Mouse (Mus musculus) forebrain, postnatal 0 days (tissue): ENCODE measurements around the gene Dpagt1. TPM values are rescaled to one million over a fixed set of nuclear protein-coding genes. Genes with fewer than 3 reads are reported as not detected.
"Not testable (repeated sequence)": the region's sequence is repeated elsewhere in the genome, so short reads cannot be mapped to it uniquely, and the experiment has no call there.

Experiments used
- ATAC-seq: fragments of 200-750 bp; cut with Nextera tagmentation; 2 replicates; pipeline ENCODE4 v1.8.0; 2017; ENCODE audit warnings: mild to moderate bottlenecking, moderate library complexity
- DNase-seq: peaks from one replicate; pipeline ENCODE4 v3.0.0-alpha.2; 2015
- H3K27ac ChIP-seq: fragments of 300-500 bp; sonication (generic); 2 replicates; pipeline ENCODE4 v1.5.1; 2014; ENCODE audit warnings: low read depth, mild to moderate bottlenecking, antibody characterized with exemption, low read length, moderate library complexity, mixed read lengths
- H3K27me3 ChIP-seq: fragments of 300-500 bp; sonication (generic); 2 replicates; pipeline ENCODE4 v1.6.1; 2014; ENCODE audit warnings: mild to moderate bottlenecking, low read length, mixed read lengths; ENCODE audit not compliant: insufficient read depth
- H3K36me3 ChIP-seq: fragments of 300-500 bp; sonication (generic); 2 replicates; pipeline ENCODE4 v1.6.1; 2014; ENCODE audit warnings: mild to moderate bottlenecking, moderate library complexity; ENCODE audit not compliant: insufficient read depth
- H3K4me1 ChIP-seq: fragments of 300-500 bp; sonication (generic); 2 replicates; pipeline ENCODE4 v1.6.1; 2014; ENCODE audit warnings: antibody characterized with exemption; ENCODE audit not compliant: insufficient read depth
- H3K4me2 ChIP-seq: fragments of 300-500 bp; sonication (generic); 2 replicates; pipeline ENCODE4 v1.6.1; 2014; ENCODE audit warnings: low read depth, mild to moderate bottlenecking, moderate library complexity
- H3K4me3 ChIP-seq: fragments of 300-500 bp; sonication (generic); 2 replicates; pipeline ENCODE4 v1.5.1; 2014; ENCODE audit warnings: low read depth, low read length, mixed read lengths
- H3K9ac ChIP-seq: fragments of 300-500 bp; sonication (generic); 2 replicates; pipeline ENCODE4 v1.6.1; 2014; ENCODE audit warnings: mild to moderate bottlenecking
- H3K9me3 ChIP-seq: fragments of 300-500 bp; sonication (generic); 2 replicates; pipeline ENCODE4 v1.6.1; 2016; ENCODE audit warnings: low read length
- CTCF ChIP-seq: sonication (generic); IDR thresholded peaks from 2 replicates; pipeline ENCODE4 v1.5.1; 2016; ENCODE audit warnings: antibody characterized with exemption, control low read depth, low read depth
- WGBS: fragments of 180-500 bp; shearing (Covaris S2); extraction: QIAGEN DNeasy Blood & Tissue Kit; methylation state at CpG from one replicate; pipeline ENCODE4 v1.1.7; 2014; 5-methylcytosine and 5-hydroxymethylcytosine counted together
- polyA plus RNA-seq: library from polyadenylated mRNA; unstranded; fragments of >200 nt; fragmentation: Nextera tagmentation; extraction: Ambion mirVana; gene quantifications from 2 replicates; pipeline ENCODE4 v1.2.1, GENCODE M21; 2015
- total RNA-seq: library from RNA; depleted of rRNA; stranded (reverse); fragments of >200 nt; gene quantifications from 2 replicates; pipeline ENCODE4 v1.2.3, GENCODE M21; 2014

Dpagt1 gene
- total and polyA plus RNA-seq, 2 experiments from 2014 or later: 18.3 to 30.6 TPM

GRCm38 (mm10) chr9:44348546-44348945, 22.7 kb downstream of the Dpagt1 start:
- DNase-seq: no peak
- Histone ChIP-seq H3K27me3 (no peaks in the 10 kb centered on the region), H3K36me3 (peaks cover 53% of the 10 kb centered on the region), H3K27ac (no peak overlapping the region), H3K4me1 (no peaks in the 10 kb centered on the region), H3K4me2 (no peak overlapping the region), H3K9me3 (no peaks in the 10 kb centered on the region), H3K4me3 (no peak overlapping the region), H3K9ac (no peak overlapping the region)
- 95% methylated on average over 4 of the region's 4 CpGs for WGBS
- ATAC-seq: no peak
- peak; percentile 26 for TF ChIP-seq CTCF

GRCm38 (mm10) chr9:44351396-44351795, 25.6 kb downstream of the Dpagt1 start:
- Histone ChIP-seq H3K36me3 (peaks cover 78% of the 10 kb centered on the region), H3K9ac (no peak overlapping the region), H3K27ac (no peak overlapping the region), H3K9me3 (no peaks in the 10 kb centered on the region), H3K4me3 (no peak overlapping the region), H3K4me2 (no peak overlapping the region), H3K4me1 (no peaks in the 10 kb centered on the region), H3K27me3 (no peaks in the 10 kb centered on the region)
- TF ChIP-seq CTCF: no peak
- no peak for DNase-seq
- WGBS: 95% methylated on average over 4 of the region's 4 CpGs
- no peak for ATAC-seq

- TF ChIP-seq CTCF: no peak
- WGBS: 95% methylated on average over 10 of the region's 10 CpGs
- H3K27ac ChIP-seq: no peak overlapping the region
Observed at GRCm38 (mm10) chr9:44352337-44352736, 26.5 kb downstream of the Dpagt1 start.

GRCm38 (mm10) chr9:44353142-44353541, 27.3 kb downstream of the Dpagt1 start:
- H3K27me3 ChIP-seq: no peaks in the 10 kb centered on the region
- H3K36me3 ChIP-seq: peaks cover 76% of the 10 kb centered on the region
- ATAC-seq: no peak
- no peak for TF ChIP-seq CTCF
- no peak overlapping the region for H3K4me2 ChIP-seq
- no peak overlapping the region for H3K4me3 ChIP-seq
- no peak overlapping the region for H3K9ac ChIP-seq
- DNase-seq: no peak
- no peaks in the 10 kb centered on the region for H3K4me1 ChIP-seq
- H3K27ac ChIP-seq: no peak overlapping the region
- 93% methylated on average over 6 of the region's 6 CpGs for WGBS
- no peaks in the 10 kb centered on the region for H3K9me3 ChIP-seq

More at GRCm38 (mm10) chr9:44352337-44352736, 26.5 kb downstream of the Dpagt1 start:
- DNase-seq (no peak), ATAC-seq (no peak)
- H3K4me3 ChIP-seq: no peak overlapping the region
- no peaks in the 10 kb centered on the region for H3K4me1 ChIP-seq
- peaks cover 81% of the 10 kb centered on the region for H3K36me3 ChIP-seq
- H3K9ac ChIP-seq: no peak overlapping the region
- H3K4me2 ChIP-seq: no peak overlapping the region
- H3K9me3 ChIP-seq: no peaks in the 10 kb centered on the region
- H3K27me3 ChIP-seq: no peaks in the 10 kb centered on the region

- Histone ChIP-seq H3K4me1 (peaks cover 6% of the 10 kb centered on the region), H3K4me3 (no peak overlapping the region), H3K9me3 (no peaks in the 10 kb centered on the region), H3K36me3 (peaks cover 62% of the 10 kb centered on the region), H3K4me2 (no peak overlapping the region), H3K27ac (no peak overlapping the region), H3K27me3 (no peaks in the 10 kb centered on the region), H3K9ac (no peak overlapping the region)
- WGBS: 75% methylated on average over 4 of the region's 4 CpGs
- ATAC-seq (no peak), DNase-seq (no peak)
- peak; percentile 58 for TF ChIP-seq CTCF
Observed at GRCm38 (mm10) chr9:44357207-44357606, 31.4 kb downstream of the Dpagt1 start.

GRCm38 (mm10) chr9:44361190-44361917, 35.5 kb downstream of the Dpagt1 start, which contains the start of gene Vps11:
Gene Vps11 (minus strand): TSS chr9:44361670.
- peak; percentile 96 for ATAC-seq
- peak within 1 kb of the TSS; percentile 87 for H3K9ac ChIP-seq
- no peaks in the 10 kb centered on the region for H3K9me3 ChIP-seq
- H3K27ac ChIP-seq: peak within 1 kb of the TSS; percentile 86
- no peaks in the 10 kb centered on the region for H3K27me3 ChIP-seq
- WGBS: under 1% methylated on average over 44 of the region's 44 CpGs
- peak within 1 kb of the TSS; percentile 81 for H3K4me2 ChIP-seq
- peaks cover 6% of the 10 kb centered on the region for H3K4me1 ChIP-seq
- DNase-seq: peak; percentile 97
- TF ChIP-seq CTCF: peak; percentile 8; the same call in 1 of the 2 replicates
- H3K36me3 ChIP-seq: peaks cover 20% of the 10 kb centered on the region
- peak within 1 kb of the TSS; percentile 81 for H3K4me3 ChIP-seq

- peak overlapping the region; percentile 87 for H3K9ac ChIP-seq
- WGBS: 41% methylated on average over 4 of the region's 4 CpGs
- H3K36me3 ChIP-seq: peaks cover 14% of the 10 kb centered on the region
Observed at GRCm38 (mm10) chr9:44361931-44362330, 36.1 kb downstream of the Dpagt1 start.

More at GRCm38 (mm10) chr9:44361931-44362330, 36.1 kb downstream of the Dpagt1 start:
- H3K27me3 ChIP-seq, DNase-seq, H3K9me3 ChIP-seq, H3K4me1 ChIP-seq: not testable (repeated sequence)
- Histone ChIP-seq H3K27ac (peak overlapping the region; percentile 86), H3K4me3 (peak overlapping the region; percentile 81), H3K4me2 (peak overlapping the region; percentile 81)
- peak; percentile 42; the same call in 1 of the 2 replicates for ATAC-seq
